Mouse (Mus musculus): ENCODE results near the gene Zdhhc14. TPM values are rescaled to one million over a fixed set of nuclear protein-coding genes. Genes with fewer than 3 reads are reported as not detected.

The Zdhhc14 gene
- polyA plus RNA-seq, 1 experiment from 2014 or later = 13.7 TPM

DNA sequence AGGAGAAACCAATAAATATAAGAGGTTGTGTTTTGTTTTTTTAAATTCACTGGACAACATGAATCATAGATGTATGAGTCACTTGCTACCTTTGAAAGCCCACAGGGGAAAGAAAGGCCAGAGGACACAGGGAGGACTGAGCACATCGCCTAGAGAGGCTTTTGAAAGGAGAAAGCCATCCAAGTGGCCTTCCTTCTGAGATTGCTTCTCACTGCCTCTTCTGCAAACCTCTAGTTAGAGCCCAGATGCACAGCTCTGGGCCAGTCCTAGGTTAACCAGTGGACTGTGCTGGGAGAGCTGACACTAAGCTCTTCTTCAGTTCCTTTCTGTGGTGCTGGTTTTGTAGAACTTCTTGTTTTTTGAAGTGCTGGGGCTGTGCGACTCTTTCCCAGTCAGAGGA is 307.9 kb downstream of the Zdhhc14 start:
- H3K4me2 ChIP-seq = no peak overlapping the region
- H3K9ac ChIP-seq = no peak overlapping the region
- H3K4me3 ChIP-seq = no peak overlapping the region
- H3K36me3 ChIP-seq = no peaks in the 10 kb centered on the region
- H3K4me1 ChIP-seq (replicated peaks) = peaks cover 5% of the 10 kb centered on the region; the same call in 1 of the 2 replicates
- ATAC-seq (ENCODE audit: low FRiP score, low read depth) = no peak
- no peaks in the 10 kb centered on the region for H3K27me3 ChIP-seq
- no peak overlapping the region for H3K27ac ChIP-seq (replicated peaks)
- H3K9me3 ChIP-seq = no peaks in the 10 kb centered on the region
- WGBS = 84% methylated on average over 2 of the region's 2 CpGs

DNA sequence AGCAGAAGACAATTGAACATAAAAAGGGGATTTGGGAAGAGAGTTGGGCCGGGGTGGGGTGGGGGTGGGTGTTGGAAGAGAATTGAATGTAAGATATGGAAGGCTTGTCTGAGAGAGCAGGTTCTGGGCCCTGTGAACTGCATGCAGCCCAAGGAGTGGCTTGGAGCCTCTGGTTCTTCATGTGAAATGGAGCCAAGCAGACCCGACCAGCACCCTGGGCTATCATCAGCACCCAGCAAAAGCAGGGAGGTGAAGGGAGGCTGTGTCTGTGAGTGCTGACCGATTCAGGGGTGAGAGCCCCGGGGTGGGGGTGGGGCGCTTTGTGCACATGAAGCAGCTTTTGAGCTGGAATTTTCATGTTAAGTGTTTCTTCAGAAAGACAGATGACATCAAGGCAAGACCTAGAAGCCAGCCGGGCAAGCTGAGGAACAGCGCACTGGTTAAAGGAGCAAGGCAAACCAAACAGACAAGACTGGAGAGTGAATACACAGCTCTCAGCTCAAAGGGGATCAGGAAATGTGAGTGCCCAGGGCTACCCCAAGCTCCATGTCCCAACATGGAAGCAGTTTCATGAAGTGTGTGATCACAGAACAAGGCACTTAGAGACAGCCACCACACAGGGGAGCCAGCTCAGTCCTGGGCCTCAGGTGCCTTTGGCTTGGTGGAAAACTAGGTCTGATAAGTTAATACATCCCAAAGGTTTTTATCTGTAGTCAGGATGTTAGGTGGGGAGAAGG is 308.6 kb downstream of the Zdhhc14 start:
- Histone ChIP-seq H3K27ac (replicated peaks) (no peak overlapping the region), H3K4me2 (no peak overlapping the region), H3K4me3 (no peak overlapping the region), H3K9ac (no peak overlapping the region), H3K4me1 (replicated peaks) (peaks cover 5% of the 10 kb centered on the region; the same call in 1 of the 2 replicates), H3K36me3 (no peaks in the 10 kb centered on the region), H3K9me3 (no peaks in the 10 kb centered on the region), H3K27me3 (no peaks in the 10 kb centered on the region)
- no peak for ATAC-seq (ENCODE audit: low FRiP score, low read depth)
- 81% methylated on average over 7 of the region's 7 CpGs for WGBS

DNA sequence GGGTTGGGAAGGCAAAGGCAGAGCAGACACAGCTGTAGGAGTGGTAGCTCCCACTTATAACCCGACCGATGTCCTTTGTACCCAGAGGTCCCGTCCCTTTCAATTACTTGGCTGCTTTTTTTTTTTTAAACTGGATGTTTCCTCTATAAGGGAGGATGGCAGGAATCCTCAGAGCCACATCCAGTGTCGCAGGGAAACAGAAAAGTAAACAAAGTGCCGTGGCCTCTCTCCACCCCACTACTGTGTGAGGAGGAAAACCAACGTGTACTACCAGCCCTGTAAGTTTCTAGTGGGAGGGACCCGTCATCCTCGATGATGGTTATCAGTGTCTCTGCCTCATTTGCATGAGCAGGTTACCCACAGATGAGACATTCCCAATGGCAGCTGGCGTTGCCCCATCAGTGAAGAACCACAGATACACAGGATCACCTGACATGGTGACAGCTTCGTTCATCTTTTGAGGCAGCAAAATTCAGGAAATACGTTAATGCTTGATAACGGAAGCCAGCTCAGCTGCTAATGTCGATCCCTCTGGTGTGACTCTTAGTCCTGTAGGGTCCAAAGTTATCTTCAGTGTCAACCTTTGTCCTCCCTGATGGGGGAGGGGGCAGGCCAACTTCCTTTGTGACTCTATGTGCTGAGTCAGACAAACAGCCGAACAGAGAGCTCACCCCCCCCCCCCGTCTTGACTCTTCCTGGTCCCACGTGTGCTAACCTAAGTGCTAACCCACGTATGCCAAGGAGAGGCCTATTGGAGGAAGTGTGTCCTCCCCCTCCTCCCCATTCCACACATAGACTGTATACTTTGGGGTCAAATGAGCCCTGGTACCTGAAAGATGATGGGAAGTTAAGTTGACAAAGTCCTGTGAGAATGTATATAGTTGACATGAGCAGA is 309.7 kb downstream of the Zdhhc14 start:
- H3K9me3 ChIP-seq = no peaks in the 10 kb centered on the region
- no peak overlapping the region for H3K27ac ChIP-seq (replicated peaks)
- ATAC-seq (ENCODE audit: low FRiP score, low read depth) = no peak
- no peak overlapping the region for H3K4me2 ChIP-seq
- H3K4me1 ChIP-seq (replicated peaks) = no peaks in the 10 kb centered on the region
- H3K4me3 ChIP-seq = no peak overlapping the region
- WGBS = 80% methylated on average over 17 of the region's 17 CpGs
- no peaks in the 10 kb centered on the region for H3K36me3 ChIP-seq
- H3K27me3 ChIP-seq = no peaks in the 10 kb centered on the region
- no peak overlapping the region for H3K9ac ChIP-seq

DNA sequence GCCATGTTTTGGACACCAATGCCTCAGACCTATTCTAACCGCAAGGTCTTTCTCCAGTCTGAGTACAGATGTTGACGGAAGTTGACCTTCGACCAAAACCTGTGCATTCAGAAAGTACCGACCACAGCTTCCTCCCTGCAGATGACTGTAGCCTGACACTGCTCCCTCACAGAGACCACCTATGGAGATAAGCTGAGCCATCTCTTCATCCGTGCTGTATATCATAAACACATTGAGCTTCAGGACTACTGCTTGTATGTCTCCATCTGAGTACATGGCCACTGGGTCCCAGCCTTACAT is 310.2 kb downstream of the Zdhhc14 start:
- ATAC-seq (ENCODE audit: low FRiP score, low read depth) = no peak
- Histone ChIP-seq H3K4me2 (no peak overlapping the region), H3K27ac (replicated peaks) (no peak overlapping the region), H3K9ac (no peak overlapping the region), H3K27me3 (no peaks in the 10 kb centered on the region), H3K4me1 (replicated peaks) (no peaks in the 10 kb centered on the region), H3K4me3 (no peak overlapping the region), H3K36me3 (no peaks in the 10 kb centered on the region), H3K9me3 (no peaks in the 10 kb centered on the region)
- 95% methylated on average over 5 of the region's 5 CpGs for WGBS

Other genes starting within 250 kb of the Zdhhc14 start
- gene Ldhal6b, start 73.8 kb upstream of the Zdhhc14 start, polyA plus RNA-seq (2015; fragmentation: Nextera tagmentation; extraction: Ambion mirVana) = not detected in 2 replicates
- gene Tmem242, start 52.3 kb upstream of the Zdhhc14 start, polyA plus RNA-seq (2015; fragmentation: Nextera tagmentation; extraction: Ambion mirVana) = 106 and 111 TPM in 2 replicates

Measured in hindbrain, embryonic 15.5 days (tissue).